Mouse (Mus musculus) G1E-ER4 (cell line): ENCODE data around the gene Rgmb. TPM values are rescaled to one million over a fixed set of nuclear protein-coding genes. Genes with fewer than 3 reads are reported as not detected.

Source experiments
- GATA1 ChIP-seq: IDR thresholded peaks from one replicate; pipeline ENCODE4 v1.8.0; 2012; ENCODE audit warnings: low read length, inconsistent platforms
- polyA plus RNA-seq: library from polyadenylated mRNA; stranded (reverse); fragments of >175 nt; gene quantifications from 2 replicates; pipeline ENCODE4 v1.2.3, GENCODE M21; 2012

Gene Rgmb
- polyA plus RNA-seq, 1 experiment = not detected

- no peak for TF ChIP-seq GATA1
Observed at GRCm38 (mm10) chr17:15812136-15812778, 18.6 kb downstream of the Rgmb start.

- TF ChIP-seq GATA1 = no peak
Observed at GRCm38 (mm10) chr17:15809949-15810348, 20.9 kb downstream of the Rgmb start.

GRCm38 (mm10) chr17:15808468-15809374 lies 22.1 kb downstream of the Rgmb start:
- TF ChIP-seq GATA1 = no peak

DNA sequence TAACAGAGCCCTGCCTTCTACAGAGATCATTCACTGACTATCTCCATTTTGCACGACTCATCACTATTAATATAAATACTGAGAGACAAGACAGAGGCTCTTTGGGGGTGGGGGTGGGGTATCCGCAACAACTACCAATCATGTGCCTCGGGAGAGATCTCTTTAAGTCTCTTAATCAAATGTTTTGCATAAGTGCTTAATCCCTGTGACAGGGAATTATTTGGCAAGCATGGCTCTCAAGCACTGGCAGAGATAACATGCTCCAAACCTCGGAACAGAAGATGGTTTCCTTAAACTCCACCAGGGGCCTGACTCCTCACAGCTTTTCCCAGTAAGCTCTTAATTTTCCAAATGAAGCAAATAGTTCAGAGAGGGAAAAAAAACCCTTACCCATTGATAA lies 22.8 kb downstream of the Rgmb start:
- TF ChIP-seq GATA1 = no peak

DNA sequence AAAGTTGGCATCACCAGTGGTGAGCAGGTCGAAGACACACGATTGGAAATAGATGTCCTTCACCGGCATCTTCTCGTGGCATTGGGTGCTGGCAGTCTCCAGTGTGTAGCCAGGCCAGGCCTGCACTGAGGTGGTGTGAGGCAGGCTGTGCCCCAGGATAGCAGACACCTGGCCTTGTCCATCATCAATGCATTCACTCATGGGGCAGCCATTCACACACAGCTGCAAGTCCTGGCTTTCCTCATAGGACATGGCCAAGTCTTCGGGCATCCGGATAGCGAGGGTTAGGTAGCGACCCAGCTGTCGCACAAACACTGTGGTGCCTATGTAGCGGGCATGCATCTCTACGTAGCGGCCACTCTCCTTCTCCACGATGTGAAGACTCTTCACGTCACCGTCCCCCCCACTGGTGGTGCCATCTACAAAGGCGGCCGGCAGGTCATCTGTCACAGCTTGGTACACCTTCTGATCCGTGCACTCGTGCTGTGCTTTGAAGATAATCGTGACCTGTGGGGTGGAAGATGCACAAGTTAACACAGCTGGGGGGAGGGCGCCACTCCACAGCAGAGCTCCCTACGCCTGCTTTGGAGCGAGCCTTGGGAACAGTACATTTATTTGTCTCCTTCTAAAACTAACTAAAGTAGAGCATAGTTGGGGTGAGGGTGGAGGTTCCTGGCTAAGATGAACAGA lies 23.4 kb downstream of the Rgmb start:
- TF ChIP-seq GATA1 = no peak

DNA sequence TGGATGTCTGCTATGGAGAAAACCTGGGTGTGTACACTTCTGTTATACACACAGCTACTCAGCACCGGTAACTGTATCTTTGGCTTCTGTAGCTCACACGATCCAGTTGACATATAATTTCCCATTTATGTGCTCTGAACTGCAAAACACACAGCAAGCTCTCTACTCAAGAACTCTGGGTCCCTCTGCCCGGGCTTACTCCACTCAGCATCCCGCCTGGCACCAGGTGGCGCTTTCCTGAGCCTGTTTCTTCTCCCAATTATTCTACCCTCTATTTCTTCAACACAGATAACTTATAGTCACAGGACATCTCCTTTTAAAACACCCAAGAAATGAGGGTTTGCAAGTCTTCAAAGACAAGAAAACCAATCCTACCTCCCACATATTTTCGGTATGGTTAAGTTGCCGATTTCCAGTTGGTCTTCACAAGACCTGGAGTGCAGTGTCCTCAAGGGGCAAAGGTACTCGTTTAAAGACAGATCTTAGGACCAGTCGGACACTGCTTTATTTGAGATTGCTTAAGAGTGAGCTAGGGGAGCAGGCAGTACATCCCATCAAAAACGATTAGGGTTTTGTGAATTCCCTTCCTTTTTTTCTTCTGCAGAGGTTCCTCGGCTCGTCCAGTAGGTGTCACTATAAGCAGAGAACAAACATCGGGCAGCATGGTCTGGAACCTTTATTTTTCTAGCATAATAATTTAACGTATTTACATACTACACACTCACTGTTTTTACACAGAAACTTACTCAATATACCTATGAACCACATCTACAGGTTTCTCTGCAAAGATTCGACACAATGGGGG lies 26.6 kb downstream of the Rgmb start:
- no peak for TF ChIP-seq GATA1

GRCm38 (mm10) chr17:15799195-15799793 lies 31.5 kb downstream of the Rgmb start:
- no peak for TF ChIP-seq GATA1

DNA sequence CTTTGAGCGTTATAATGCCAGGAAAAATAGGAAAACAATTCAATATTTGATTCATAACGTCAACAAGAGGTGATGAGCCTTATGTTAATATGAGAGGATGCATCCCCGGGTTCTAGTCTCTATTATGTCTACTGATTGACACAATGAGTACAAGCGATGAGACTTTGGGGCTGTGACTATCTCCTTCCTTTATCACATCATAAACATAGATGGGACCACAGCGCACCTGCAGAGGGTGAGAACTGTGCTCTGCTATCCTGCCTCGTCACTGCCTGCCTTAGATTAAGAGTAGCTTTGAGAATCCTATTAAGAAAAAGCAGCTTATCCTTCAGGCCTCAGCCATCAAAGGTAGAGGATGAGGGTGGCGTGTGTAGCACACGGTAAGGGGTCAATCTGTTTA lies 40.1 kb downstream of the Rgmb start:
- no peak for TF ChIP-seq GATA1

DNA sequence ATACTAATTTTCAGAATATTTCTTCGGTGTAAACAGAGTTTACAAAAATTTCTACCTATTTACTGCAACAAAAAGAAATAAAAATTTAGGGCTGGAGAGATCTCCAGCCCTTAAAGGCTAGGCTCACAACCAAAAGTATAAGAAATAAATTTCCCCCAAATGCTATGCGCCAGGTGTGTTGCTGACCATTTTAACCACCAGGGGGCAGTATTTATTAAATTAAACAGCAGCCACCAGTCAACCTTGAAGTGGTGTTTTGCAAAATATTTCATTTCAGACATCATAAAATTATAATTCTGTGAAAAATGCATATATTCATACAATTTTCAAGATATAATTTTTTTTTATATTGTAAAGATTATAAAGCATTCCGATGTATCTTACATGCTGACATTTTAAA lies 43.8 kb downstream of the Rgmb start:
- TF ChIP-seq GATA1 = no peak

- no peak for TF ChIP-seq GATA1
Observed at GRCm38 (mm10) chr17:15777979-15778378, 52.9 kb downstream of the Rgmb start.

- TF ChIP-seq GATA1 = no peak
Observed at GRCm38 (mm10) chr17:15776349-15776748, 54.5 kb downstream of the Rgmb start.

- TF ChIP-seq GATA1 = no peak
Observed at GRCm38 (mm10) chr17:15774565-15775215, 56.1 kb downstream of the Rgmb start.

GRCm38 (mm10) chr17:15773956-15774355 lies 56.9 kb downstream of the Rgmb start:
- no peak for TF ChIP-seq GATA1

GRCm38 (mm10) chr17:15769081-15769724 lies 61.6 kb downstream of the Rgmb start:
- TF ChIP-seq GATA1 = no peak

GRCm38 (mm10) chr17:15761191-15761590 lies 69.6 kb downstream of the Rgmb start:
- TF ChIP-seq GATA1 = no peak

Other genes starting within 250 kb of the Rgmb start
- 91.2 and 118 TPM in 2 replicates for gene Chd1, start 126.1 kb downstream of the Rgmb start, polyA plus RNA-seq